Mouse (Mus musculus) kidney, embryonic 14.5 days (tissue): ENCODE measurements around the gene Dnaic1. TPM values are rescaled to one million over a fixed set of nuclear protein-coding genes. Genes with fewer than 3 reads are reported as not detected.
A peak's percentile ranks its signal among the peaks of the same experiment; 100 is the strongest.

Source experiments
- ATAC-seq: fragments of 200-750 bp; cut with Nextera tagmentation; 2 replicates; pipeline ENCODE4 v1.8.0; 2017; ENCODE audit warnings: moderate number of reproducible peaks, mild to moderate bottlenecking, moderate TSS enrichment, moderate library complexity; ENCODE audit not compliant: low FRiP score, low TSS enrichment
- H3K27ac ChIP-seq: fragments of 300-500 bp; sonication (generic); 2 replicates; pipeline ENCODE4 v1.5.1; 2014; ENCODE audit warnings: low read depth, mild to moderate bottlenecking, low read length, moderate library complexity, mixed read lengths
- H3K27me3 ChIP-seq: fragments of 300-500 bp; sonication (generic); 2 replicates; pipeline ENCODE4 v1.6.1; 2014; ENCODE audit warnings: mild to moderate bottlenecking, low read length; ENCODE audit not compliant: control insufficient read depth, insufficient read depth
- H3K36me3 ChIP-seq: fragments of 300-500 bp; sonication (generic); 2 replicates; pipeline ENCODE4 v1.6.1; 2014; ENCODE audit warnings: low read length, mixed read lengths; ENCODE audit not compliant: control insufficient read depth, insufficient read depth
- H3K4me1 ChIP-seq: fragments of 300-500 bp; sonication (generic); 2 replicates; pipeline ENCODE4 v1.6.1; 2014; ENCODE audit warnings: low read length, mixed read lengths; ENCODE audit not compliant: control insufficient read depth, insufficient read depth
- H3K4me2 ChIP-seq: fragments of 300-500 bp; sonication (generic); replicated peaks from 2 replicates; pipeline ENCODE4 v1.6.1; 2014; ENCODE audit warnings: low read depth, mild to moderate bottlenecking, low read length
- H3K4me3 ChIP-seq: fragments of 300-500 bp; sonication (generic); 2 replicates; pipeline ENCODE4 v1.5.1; 2014; ENCODE audit warnings: mild to moderate bottlenecking, low read length
- H3K9ac ChIP-seq: fragments of 300-500 bp; sonication (generic); 2 replicates; pipeline ENCODE4 v1.6.1; 2014; ENCODE audit warnings: low read depth, mild to moderate bottlenecking, low read length, moderate library complexity
- H3K9me3 ChIP-seq: fragments of 300-500 bp; sonication (generic); 2 replicates; pipeline ENCODE4 v1.6.1; 2016; ENCODE audit warnings: low read length; ENCODE audit not compliant: control insufficient read depth
- WGBS: fragments of 180-500 bp; shearing (Covaris S2); extraction: QIAGEN DNeasy Blood & Tissue Kit; methylation state at CpG from one replicate; pipeline ENCODE4 v1.1.7; 2014; 5-methylcytosine and 5-hydroxymethylcytosine counted together
- polyA plus RNA-seq: library from polyadenylated mRNA; unstranded; fragments of >200 nt; fragmentation: Nextera tagmentation; extraction: Ambion mirVana; gene quantifications from 2 replicates; pipeline ENCODE4 v1.2.1, GENCODE M21; 2014

Gene Dnaic1
- polyA plus RNA-seq, 1 experiment from 2014 or later: 2.2 TPM

DNA sequence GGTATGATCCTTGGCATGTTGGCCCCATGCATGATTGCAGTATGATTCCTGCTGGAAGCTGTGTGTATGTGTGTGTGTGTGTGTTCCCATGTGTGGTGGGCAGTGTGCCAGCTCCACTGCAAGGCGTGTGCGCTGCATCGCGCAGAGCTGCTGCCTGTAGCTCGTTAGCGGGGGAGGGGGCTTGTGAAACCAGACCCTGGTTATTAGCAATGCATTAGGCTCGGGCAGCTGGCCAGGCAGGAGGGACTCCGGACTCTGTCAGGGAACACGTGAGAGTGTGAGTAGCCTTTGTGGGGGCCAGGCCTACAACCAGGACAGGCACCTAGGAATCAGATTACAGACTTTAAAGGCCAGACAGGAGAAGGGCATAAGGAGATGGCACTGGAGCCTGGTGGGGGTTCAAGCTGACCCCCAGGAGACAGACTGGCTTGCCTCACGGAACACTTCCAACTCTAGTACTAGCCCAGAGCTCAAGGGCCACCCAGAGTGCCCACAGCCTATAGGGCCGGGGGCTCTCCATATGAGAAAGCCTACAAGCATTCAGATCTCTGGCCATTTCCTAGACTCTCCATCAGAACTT, 91.4 kb downstream of the Dnaic1 start:
- WGBS: 10% methylated on average over 11 of the region's 11 CpGs
- Histone ChIP-seq H3K27ac (no peak overlapping the region), H3K9ac (no peak overlapping the region), H3K4me3 (no peak overlapping the region), H3K9me3 (no peaks in the 10 kb centered on the region), H3K4me1 (peaks cover 72% of the 10 kb centered on the region), H3K4me2 (no peak overlapping the region), H3K36me3 (peaks cover 12% of the 10 kb centered on the region; the same call in 1 of the 2 replicates), H3K27me3 (no peaks in the 10 kb centered on the region)
- 0 out of 2 replicates have a peak, but pooled peaks have one; percentile 5 for ATAC-seq

- WGBS: 39% methylated on average over 11 of the region's 11 CpGs
- no peak for ATAC-seq
- no peak overlapping the region for H3K27ac ChIP-seq
These were observed 93.1 kb downstream of the Dnaic1 start for GRCm38 (mm10) chr4:41662723-41663122.

GRCm38 (mm10) chr4:41663614-41664013, 94.0 kb downstream of the Dnaic1 start:
- Histone ChIP-seq H3K36me3 (no peaks in the 10 kb centered on the region; the same call in 1 of the 2 replicates), H3K4me2 (no peak overlapping the region), H3K4me1 (peaks cover 80% of the 10 kb centered on the region), H3K27ac (peak overlapping the region; percentile 42; the same call in 1 of the 2 replicates), H3K4me3 (no peak overlapping the region), H3K27me3 (no peaks in the 10 kb centered on the region), H3K9ac (peak overlapping the region; percentile 28; the same call in 1 of the 2 replicates), H3K9me3 (no peaks in the 10 kb centered on the region)
- 9% methylated on average over 9 of the region's 9 CpGs for WGBS
- ATAC-seq: peak; percentile 25

More at GRCm38 (mm10) chr4:41662723-41663122, 93.1 kb downstream of the Dnaic1 start:
- H3K4me1 ChIP-seq: peaks cover 84% of the 10 kb centered on the region
- H3K36me3 ChIP-seq: 0 out of 2 replicates have a peak, but pooled peaks cover 4% of the 10 kb centered on the region
- no peak overlapping the region for H3K4me3 ChIP-seq
- H3K9ac ChIP-seq: no peak overlapping the region
- no peak overlapping the region for H3K4me2 ChIP-seq
- no peaks in the 10 kb centered on the region for H3K27me3 ChIP-seq
- H3K9me3 ChIP-seq: no peaks in the 10 kb centered on the region

DNA sequence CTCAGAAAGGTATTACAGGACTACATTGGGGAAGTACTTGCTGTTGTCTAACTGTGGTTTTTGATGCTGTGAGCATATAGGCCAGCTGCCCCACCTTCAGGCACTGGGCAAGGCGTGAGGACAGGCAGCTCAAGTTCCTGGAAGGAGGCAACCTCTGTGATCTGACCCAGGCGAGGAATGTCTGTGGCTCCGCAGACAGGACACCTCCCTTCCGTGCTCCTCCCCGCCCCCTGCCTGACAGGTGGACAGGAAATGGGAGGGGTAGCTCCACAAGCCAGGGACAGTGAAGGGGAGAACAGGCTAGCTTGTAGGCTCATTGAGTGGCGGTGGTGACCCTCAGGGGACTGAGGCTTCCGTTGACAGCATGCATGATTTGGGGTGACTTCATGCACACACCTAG, 95.0 kb downstream of the Dnaic1 start:
- Histone ChIP-seq H3K4me2 (peak overlapping the region; percentile 15; the same call in 1 of the 2 replicates), H3K4me1 (peaks cover 71% of the 10 kb centered on the region)
- ATAC-seq: peak; percentile 24; the same call in 1 of the 2 replicates

GRCm38 (mm10) chr4:41665009-41665675, 95.6 kb downstream of the Dnaic1 start:
- peak overlapping the region; percentile 15 for H3K4me2 ChIP-seq
- peak; percentile 81 for ATAC-seq
- H3K4me1 ChIP-seq: peaks cover 65% of the 10 kb centered on the region
- H3K36me3 ChIP-seq: peaks cover 11% of the 10 kb centered on the region; the same call in 1 of the 2 replicates
- WGBS: 3% methylated on average over 6 of the region's 8 CpGs
- no peaks in the 10 kb centered on the region for H3K27me3 ChIP-seq
- H3K4me3 ChIP-seq: no peak overlapping the region
- H3K9ac ChIP-seq: no peak overlapping the region
- H3K27ac ChIP-seq: peak overlapping the region; percentile 88
- no peaks in the 10 kb centered on the region for H3K9me3 ChIP-seq

More for the DNA sequence above, 95.0 kb downstream of the Dnaic1 start:
- Histone ChIP-seq H3K9ac (no peak overlapping the region), H3K27me3 (no peaks in the 10 kb centered on the region), H3K36me3 (peaks cover 7% of the 10 kb centered on the region; the same call in 1 of the 2 replicates), H3K27ac (peak overlapping the region; percentile 88), H3K4me3 (no peak overlapping the region), H3K9me3 (no peaks in the 10 kb centered on the region)
- WGBS: 6% methylated on average over 7 of the region's 7 CpGs

DNA sequence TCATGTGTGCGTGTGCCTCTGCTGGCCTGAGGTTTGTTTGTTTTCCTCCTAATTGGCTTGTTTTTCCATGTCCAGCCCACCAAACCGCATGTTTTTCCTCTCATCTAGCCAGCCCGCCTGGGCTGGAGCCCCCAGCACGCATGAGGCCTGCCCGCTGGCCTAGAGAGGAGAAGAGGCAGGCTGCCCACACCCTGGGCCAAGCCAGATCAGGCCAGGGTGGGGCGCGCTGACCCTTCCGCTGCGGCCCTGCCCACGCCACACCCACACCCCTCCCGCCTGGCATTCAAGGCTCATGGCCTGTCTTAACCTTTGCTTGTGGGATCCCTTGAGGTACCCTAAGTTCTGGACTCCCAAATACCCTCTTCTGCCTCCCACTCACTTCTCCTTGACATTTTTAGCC, 97.1 kb downstream of the Dnaic1 start:
- no peak overlapping the region for H3K4me3 ChIP-seq
- H3K36me3 ChIP-seq: peaks cover 19% of the 10 kb centered on the region; the same call in 1 of the 2 replicates
- 51% methylated on average over 11 of the region's 11 CpGs for whole genome bisulfite sequencing
- no peak overlapping the region for H3K4me2 ChIP-seq
- no peak for ATAC-seq
- peak overlapping the region; percentile 71; the same call in 1 of the 2 replicates for H3K27ac ChIP-seq
- H3K4me1 ChIP-seq: peaks cover 57% of the 10 kb centered on the region
- no peak overlapping the region for H3K9ac ChIP-seq
- H3K27me3 ChIP-seq: no peaks in the 10 kb centered on the region
- no peaks in the 10 kb centered on the region for H3K9me3 ChIP-seq

DNA sequence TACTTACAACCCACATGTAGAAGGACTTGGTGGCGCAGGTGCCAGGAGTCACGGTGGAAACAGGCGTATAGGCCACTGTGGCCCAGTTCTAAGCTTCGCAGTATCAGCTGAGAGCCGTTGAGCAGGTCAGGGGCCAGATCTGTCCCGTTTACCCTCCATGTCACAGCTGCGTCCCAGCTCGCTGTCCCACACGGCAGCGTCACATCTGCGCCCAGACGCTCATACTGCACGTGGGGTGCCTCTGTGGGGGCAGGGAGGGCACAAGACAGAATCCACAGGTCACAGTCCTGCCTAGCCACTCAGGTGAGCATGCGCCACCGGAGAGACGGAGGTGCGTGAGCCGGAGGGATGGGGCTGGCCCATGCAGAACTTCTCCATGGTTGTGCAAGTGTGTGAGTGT, 101.3 kb downstream of the Dnaic1 start:
- Histone ChIP-seq H3K4me3 (no peak overlapping the region), H3K27ac (no peak overlapping the region), H3K4me1 (peaks cover 40% of the 10 kb centered on the region), H3K36me3 (peaks cover 27% of the 10 kb centered on the region; the same call in 1 of the 2 replicates), H3K27me3 (no peaks in the 10 kb centered on the region), H3K4me2 (no peak overlapping the region), H3K9ac (no peak overlapping the region), H3K9me3 (no peaks in the 10 kb centered on the region)
- ATAC-seq: no peak
- WGBS: 85% methylated on average over 18 of the region's 18 CpGs

GRCm38 (mm10) chr4:41671500-41671899, 101.9 kb downstream of the Dnaic1 start:
- no peak overlapping the region for H3K4me2 ChIP-seq
- peak overlapping the region; percentile 18; the same call in 1 of the 2 replicates for H3K9ac ChIP-seq
- no peak overlapping the region for H3K4me3 ChIP-seq
- no peaks in the 10 kb centered on the region for H3K9me3 ChIP-seq
- no peak overlapping the region for H3K27ac ChIP-seq
- H3K4me1 ChIP-seq: peaks cover 41% of the 10 kb centered on the region
- 22% methylated on average over 5 of the region's 5 CpGs for WGBS
- 0 out of 2 replicates have a peak, but pooled peaks have one; percentile 7 for ATAC-seq
- H3K36me3 ChIP-seq: peaks cover 27% of the 10 kb centered on the region; the same call in 1 of the 2 replicates
- H3K27me3 ChIP-seq: no peaks in the 10 kb centered on the region
